Mouse (Mus musculus): ENCODE measurements around the gene Bdh1. TPM values are rescaled to one million over a fixed set of nuclear protein-coding genes. Genes with fewer than 3 reads are reported as not detected.

The Bdh1 gene
- polyA plus RNA-seq, 1 experiment from 2014 or later, result 62.6 TPM

Other genes with a start within 250 kb of the Bdh1 start
- 17.7 and 19.9 TPM in 2 replicates for gene Acap2, start 221.0 kb upstream of the Bdh1 start, polyA plus RNA-seq (2015; fragmentation: Nextera tagmentation; extraction: Ambion mirVana)
- gene Ppp1r2, start 147.0 kb upstream of the Bdh1 start, polyA plus RNA-seq (2015; fragmentation: Nextera tagmentation; extraction: Ambion mirVana), result 85.9 and 90.5 TPM in 2 replicates
- gene Apod, start 107.5 kb upstream of the Bdh1 start, polyA plus RNA-seq (2015; fragmentation: Nextera tagmentation; extraction: Ambion mirVana), result 0.50 and 0.66 TPM in 2 replicates
- 25.0 and 26.3 TPM in 2 replicates for gene Dlg1, start 241.2 kb downstream of the Bdh1 start, polyA plus RNA-seq (2015; fragmentation: Nextera tagmentation; extraction: Ambion mirVana)

All from stomach, embryonic 15.5 days (tissue).